Mouse (Mus musculus) midbrain, embryonic 13.5 days (tissue): ENCODE data around the gene Dnaaf1. TPM values are rescaled to one million over a fixed set of nuclear protein-coding genes. Genes with fewer than 3 reads are reported as not detected.

Experiments used
- ATAC-seq: fragments of 200-750 bp; cut with Nextera tagmentation; 2 replicates; pipeline ENCODE4 v1.8.0; 2017; ENCODE audit warnings: mild to moderate bottlenecking, moderate TSS enrichment, moderate library complexity
- H3K27ac ChIP-seq: fragments of 300-500 bp; sonication (generic); 2 replicates; pipeline ENCODE4 v1.5.1; 2015; ENCODE audit warnings: inconsistent platforms, mild to moderate bottlenecking, moderate library complexity
- H3K27me3 ChIP-seq: fragments of 300-500 bp; sonication (generic); 2 replicates; pipeline ENCODE4 v1.6.1; 2015; ENCODE audit warnings: mild to moderate bottlenecking, inconsistent platforms
- H3K36me3 ChIP-seq: fragments of 300-500 bp; sonication (generic); 2 replicates; pipeline ENCODE4 v1.6.1; 2015; ENCODE audit warnings: mild to moderate bottlenecking, inconsistent platforms
- H3K4me1 ChIP-seq: fragments of 300-500 bp; sonication (generic); replicated peaks from 2 replicates; pipeline ENCODE4 v1.6.1; 2015; ENCODE audit warnings: inconsistent platforms
- H3K4me2 ChIP-seq: fragments of 300-500 bp; sonication (generic); replicated peaks from 2 replicates; pipeline ENCODE4 v1.6.1; 2015; ENCODE audit warnings: moderate library complexity, mild to moderate bottlenecking, inconsistent platforms
- H3K4me3 ChIP-seq: fragments of 300-500 bp; sonication (generic); replicated peaks from 2 replicates; pipeline ENCODE4 v1.5.1; 2015; ENCODE audit warnings: mild to moderate bottlenecking, inconsistent platforms
- H3K9ac ChIP-seq: fragments of 300-500 bp; sonication (generic); replicated peaks from 2 replicates; pipeline ENCODE4 v1.6.1; 2015; ENCODE audit warnings: mild to moderate bottlenecking, inconsistent platforms
- H3K9me3 ChIP-seq: fragments of 300-500 bp; sonication (generic); 2 replicates; pipeline ENCODE4 v1.6.1; 2016; ENCODE audit warnings: mild to moderate bottlenecking, inconsistent platforms
- WGBS: fragments of 180-500 bp; shearing (Covaris S2); methylation state at CpG from one replicate; pipeline ENCODE4 v1.1.7; 2015; 5-methylcytosine and 5-hydroxymethylcytosine counted together
- polyA plus RNA-seq: library from polyadenylated mRNA; unstranded; fragments of >200 nt; fragmentation: Nextera tagmentation; extraction: Ambion mirVana; gene quantifications from 2 replicates; pipeline ENCODE4 v1.2.1, GENCODE M21; 2015

The Dnaaf1 gene
- polyA plus RNA-seq, 1 experiment from 2014 or later: 0.12 TPM

DNA sequence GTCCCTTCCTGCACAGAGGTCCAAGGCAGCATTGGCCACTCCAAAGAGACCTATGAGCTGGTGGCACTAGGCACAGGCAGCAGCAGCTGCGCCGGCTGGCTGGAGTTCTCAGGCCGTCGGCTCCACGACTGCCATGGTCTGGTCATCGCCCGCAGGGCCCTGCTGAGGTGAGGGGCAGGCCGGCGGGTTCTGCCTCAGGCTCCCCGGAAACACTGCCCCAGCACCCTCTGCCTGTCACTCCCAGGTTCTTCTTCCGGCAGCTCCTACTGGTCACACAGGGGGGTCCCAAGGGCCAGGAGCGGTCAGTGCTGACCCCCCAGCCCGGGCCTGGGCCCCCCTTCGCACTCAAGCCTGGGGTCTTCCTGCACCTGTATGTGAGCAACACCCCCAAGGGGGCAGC, 40.1 kb downstream of the Dnaaf1 start:
- Histone ChIP-seq H3K27me3 (no peaks in the 10 kb centered on the region), H3K9me3 (no peaks in the 10 kb centered on the region), H3K27ac (no peak overlapping the region), H3K36me3 (no peaks in the 10 kb centered on the region), H3K9ac (no peak overlapping the region), H3K4me1 (0 out of 2 replicates have a peak, but pooled peaks cover 4% of the 10 kb centered on the region), H3K4me2 (no peak overlapping the region), H3K4me3 (no peak overlapping the region)
- 73% methylated on average over 14 of the region's 14 CpGs for WGBS
- no peak for ATAC-seq

- ATAC-seq: no peak
- Histone ChIP-seq H3K4me3 (no peak overlapping the region), H3K27ac (no peak overlapping the region), H3K36me3 (no peaks in the 10 kb centered on the region), H3K9me3 (no peaks in the 10 kb centered on the region), H3K9ac (no peak overlapping the region), H3K4me2 (no peak overlapping the region), H3K27me3 (no peaks in the 10 kb centered on the region), H3K4me1 (no peaks in the 10 kb centered on the region)
- 58% methylated on average over 7 of the region's 7 CpGs for WGBS
Observed at GRCm38 (mm10) chr8:119616358-119616757, 41.3 kb downstream of the Dnaaf1 start.

- Histone ChIP-seq H3K9me3 (no peaks in the 10 kb centered on the region), H3K4me2 (no peak overlapping the region), H3K4me1 (no peaks in the 10 kb centered on the region), H3K27ac (no peak overlapping the region), H3K27me3 (no peaks in the 10 kb centered on the region), H3K9ac (no peak overlapping the region), H3K36me3 (no peaks in the 10 kb centered on the region), H3K4me3 (no peak overlapping the region)
- 96% methylated on average over 4 of the region's 4 CpGs for WGBS
- ATAC-seq: no peak
Observed at GRCm38 (mm10) chr8:119616811-119617210, 41.8 kb downstream of the Dnaaf1 start.

- Histone ChIP-seq H3K27me3 (no peaks in the 10 kb centered on the region), H3K4me2 (no peak overlapping the region), H3K9ac (no peak overlapping the region), H3K4me3 (no peak overlapping the region), H3K4me1 (no peaks in the 10 kb centered on the region), H3K36me3 (no peaks in the 10 kb centered on the region), H3K27ac (no peak overlapping the region), H3K9me3 (no peaks in the 10 kb centered on the region)
- 91% methylated on average over 5 of the region's 5 CpGs for WGBS
- no peak for ATAC-seq
Observed at GRCm38 (mm10) chr8:119617586-119617985, 42.6 kb downstream of the Dnaaf1 start.

DNA sequence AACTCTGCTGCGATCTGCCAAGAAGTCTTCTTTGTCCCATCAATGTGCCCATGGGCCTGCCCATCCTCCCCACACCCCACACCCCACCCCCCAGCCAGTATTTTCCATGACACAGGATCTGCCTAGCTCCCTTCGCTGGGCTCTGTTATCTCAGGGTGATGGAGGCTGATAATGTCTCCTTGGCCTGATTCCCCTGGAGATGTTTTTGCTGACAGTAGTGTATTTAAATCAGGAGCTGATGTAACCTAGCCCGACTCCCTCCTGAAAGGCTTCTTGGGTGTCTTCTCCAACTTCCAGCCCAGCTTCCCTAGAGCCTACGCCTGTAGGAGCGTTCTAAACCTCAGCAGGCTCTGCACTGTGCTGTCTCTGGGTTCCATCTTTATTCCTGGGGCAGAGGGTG, 43.9 kb downstream of the Dnaaf1 start:
- no peaks in the 10 kb centered on the region for H3K9me3 ChIP-seq
- 76% methylated on average over 5 of the region's 5 CpGs for WGBS
- no peak overlapping the region for H3K27ac ChIP-seq
- no peaks in the 10 kb centered on the region for H3K36me3 ChIP-seq
- H3K9ac ChIP-seq: no peak overlapping the region
- no peak overlapping the region for H3K4me3 ChIP-seq
- H3K4me2 ChIP-seq: no peak overlapping the region
- H3K4me1 ChIP-seq: no peaks in the 10 kb centered on the region
- H3K27me3 ChIP-seq: no peaks in the 10 kb centered on the region
- no peak for ATAC-seq

DNA sequence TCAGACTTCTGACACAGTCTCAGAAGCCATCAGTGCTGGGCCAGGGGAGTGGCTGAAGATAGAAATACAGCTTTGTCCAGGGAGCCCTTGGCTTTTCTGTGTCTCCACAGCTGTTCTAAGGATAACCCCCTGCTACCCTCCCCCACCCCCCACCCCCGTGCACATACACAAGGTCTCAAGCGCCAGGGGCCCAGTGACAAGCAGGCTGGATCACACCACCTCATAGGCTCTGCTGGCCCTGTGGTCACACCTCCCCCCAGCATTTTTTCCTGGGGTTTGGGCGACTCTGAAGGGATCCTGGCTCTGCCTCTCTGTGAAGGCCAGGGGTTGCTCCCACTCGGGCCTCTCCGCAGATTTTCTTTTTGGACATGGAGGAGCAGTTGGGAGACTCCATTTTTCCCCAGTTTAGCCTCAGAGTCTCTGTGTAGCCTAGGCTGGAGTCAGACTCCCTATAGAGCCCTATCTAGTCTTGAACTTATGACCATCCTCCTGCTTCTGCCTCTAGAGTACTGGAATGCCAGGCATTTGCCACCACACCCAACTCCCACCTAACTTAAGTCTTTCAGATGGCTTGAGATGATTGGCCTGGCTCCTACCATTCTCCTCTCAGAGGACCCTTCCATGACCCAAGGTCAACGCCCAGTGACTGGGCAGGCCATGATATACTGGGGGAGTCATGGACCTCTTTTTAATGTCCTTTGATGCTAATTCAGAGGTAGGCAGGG, 45.2 kb downstream of the Dnaaf1 start:
- H3K4me3 ChIP-seq: no peak overlapping the region
- H3K4me2 ChIP-seq: no peak overlapping the region
- H3K9me3 ChIP-seq: no peaks in the 10 kb centered on the region
- 77% methylated on average over 6 of the region's 6 CpGs for WGBS
- 0 out of 2 replicates have a peak, but pooled peaks cover 5% of the 10 kb centered on the region for H3K27me3 ChIP-seq
- no peaks in the 10 kb centered on the region for H3K4me1 ChIP-seq
- no peak overlapping the region for H3K9ac ChIP-seq
- no peak overlapping the region for H3K27ac ChIP-seq
- no peak for ATAC-seq
- H3K36me3 ChIP-seq: no peaks in the 10 kb centered on the region

- H3K9me3 ChIP-seq: no peaks in the 10 kb centered on the region
- no peak overlapping the region for H3K4me2 ChIP-seq
- H3K4me1 ChIP-seq: no peaks in the 10 kb centered on the region
- H3K27ac ChIP-seq: no peak overlapping the region
- H3K4me3 ChIP-seq: no peak overlapping the region
- H3K36me3 ChIP-seq: no peaks in the 10 kb centered on the region
- H3K9ac ChIP-seq: no peak overlapping the region
- H3K27me3 ChIP-seq: 0 out of 2 replicates have a peak, but pooled peaks cover 7% of the 10 kb centered on the region
- WGBS: 87% methylated on average over 14 of the region's 14 CpGs
- no peak for ATAC-seq
Observed at GRCm38 (mm10) chr8:119620848-119621465, 45.9 kb downstream of the Dnaaf1 start.

GRCm38 (mm10) chr8:119622555-119622954, 47.5 kb downstream of the Dnaaf1 start:
- H3K4me3 ChIP-seq: no peak overlapping the region
- H3K27me3 ChIP-seq: 0 out of 2 replicates have a peak, but pooled peaks cover 8% of the 10 kb centered on the region
- WGBS: 59% methylated on average over 4 of the region's 4 CpGs
- H3K9me3 ChIP-seq: no peaks in the 10 kb centered on the region
- no peak for ATAC-seq
- no peaks in the 10 kb centered on the region for H3K36me3 ChIP-seq
- H3K9ac ChIP-seq: no peak overlapping the region
- H3K4me1 ChIP-seq: no peaks in the 10 kb centered on the region
- no peak overlapping the region for H3K27ac ChIP-seq
- no peak overlapping the region for H3K4me2 ChIP-seq

- Histone ChIP-seq H3K4me1 (peaks cover 4% of the 10 kb centered on the region), H3K27ac (no peak overlapping the region), H3K4me2 (no peak overlapping the region), H3K9me3 (no peaks in the 10 kb centered on the region), H3K4me3 (no peak overlapping the region), H3K27me3 (0 out of 2 replicates have a peak, but pooled peaks cover 8% of the 10 kb centered on the region), H3K36me3 (no peaks in the 10 kb centered on the region), H3K9ac (no peak overlapping the region)
- no peak for ATAC-seq
- 86% methylated on average over 8 of the region's 8 CpGs for WGBS
Observed at GRCm38 (mm10) chr8:119623061-119623460, 48.0 kb downstream of the Dnaaf1 start.

DNA sequence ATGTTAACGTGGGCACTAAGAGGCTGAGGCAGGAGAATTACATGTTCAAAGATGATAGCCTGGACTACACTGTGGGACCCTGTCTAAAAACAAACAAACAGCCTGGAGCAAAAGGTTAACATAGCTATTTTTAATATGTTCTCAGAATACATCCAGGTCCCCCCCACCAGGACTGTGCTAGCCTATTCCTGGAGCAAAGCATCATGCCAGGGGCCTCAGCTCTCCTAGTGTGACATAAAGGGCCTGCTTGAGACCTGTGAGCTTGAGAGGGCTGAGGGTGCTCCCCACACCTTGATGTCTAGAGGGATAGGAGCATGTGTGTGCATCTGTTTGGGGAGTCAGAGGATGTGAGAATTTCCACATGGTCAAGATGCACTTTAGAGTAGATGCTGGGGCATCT, 48.7 kb downstream of the Dnaaf1 start:
- Histone ChIP-seq H3K27ac (no peak overlapping the region), H3K36me3 (no peaks in the 10 kb centered on the region), H3K4me2 (no peak overlapping the region), H3K4me3 (no peak overlapping the region), H3K27me3 (0 out of 2 replicates have a peak, but pooled peaks cover 8% of the 10 kb centered on the region), H3K9ac (no peak overlapping the region), H3K9me3 (no peaks in the 10 kb centered on the region), H3K4me1 (peaks cover 5% of the 10 kb centered on the region)
- no peak for ATAC-seq
- WGBS: 87% methylated on average over 1 of the region's 1 CpGs

- H3K4me1 ChIP-seq: peaks cover 5% of the 10 kb centered on the region
- H3K9ac ChIP-seq: no peak overlapping the region
- H3K36me3 ChIP-seq: no peaks in the 10 kb centered on the region
- no peak for ATAC-seq
- no peak overlapping the region for H3K4me2 ChIP-seq
- WGBS: 87% methylated on average over 7 of the region's 7 CpGs
- 0 out of 2 replicates have a peak, but pooled peaks cover 8% of the 10 kb centered on the region for H3K27me3 ChIP-seq
- H3K9me3 ChIP-seq: no peaks in the 10 kb centered on the region
- no peak overlapping the region for H3K4me3 ChIP-seq
- no peak overlapping the region for H3K27ac ChIP-seq
Observed at GRCm38 (mm10) chr8:119624916-119625315, 49.9 kb downstream of the Dnaaf1 start.

DNA sequence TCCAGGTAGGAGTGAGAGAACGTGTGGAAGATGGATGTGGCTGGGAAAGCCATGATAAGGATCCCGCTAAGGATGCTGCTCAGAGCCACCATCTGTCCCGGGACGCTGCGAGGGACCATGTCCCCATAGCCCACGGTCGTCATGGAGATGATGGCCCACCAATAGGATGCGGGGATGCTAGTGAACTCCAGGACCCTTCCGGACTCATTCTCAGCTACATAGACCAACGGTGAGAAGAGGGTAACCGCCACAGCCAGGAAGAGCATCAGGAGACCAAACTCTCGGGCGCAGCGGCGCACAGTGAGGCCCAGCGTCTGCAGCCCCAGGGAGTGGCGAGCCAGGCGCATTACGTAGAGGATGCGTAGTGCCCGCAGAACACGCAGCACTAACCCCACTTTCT, 50.8 kb downstream of the Dnaaf1 start:
- Histone ChIP-seq H3K27ac (no peak overlapping the region), H3K27me3 (0 out of 2 replicates have a peak, but pooled peaks cover 8% of the 10 kb centered on the region), H3K36me3 (no peaks in the 10 kb centered on the region), H3K9ac (no peak overlapping the region), H3K4me2 (no peak overlapping the region), H3K4me1 (peaks cover 9% of the 10 kb centered on the region), H3K4me3 (no peak overlapping the region), H3K9me3 (no peaks in the 10 kb centered on the region)
- no peak for ATAC-seq
- WGBS: 84% methylated on average over 22 of the region's 22 CpGs
